Mouse (Mus musculus) CH12.LX (cell line): ENCODE data around the gene Slc45a3. TPM values are rescaled to one million over a fixed set of nuclear protein-coding genes. Genes with fewer than 3 reads are reported as not detected.

Source experiments
- DNase-seq: peaks from one replicate; pipeline ENCODE4 v3.0.0-alpha.2; 2013; ENCODE audit errors: extremely low read depth
- H3K27ac ChIP-seq: 2 replicates; pipeline ENCODE4 v1.5.1; 2012; ENCODE audit warnings: low read depth, mild to moderate bottlenecking, control low read depth, moderate library complexity; ENCODE audit not compliant: insufficient read depth
- H3K27me3 ChIP-seq: replicated peaks from 2 replicates; pipeline ENCODE3; 2012; ENCODE audit warnings: inconsistent platforms
- H3K36me3 ChIP-seq, 2 experiments: replicated peaks in 1 of 2; 2 replicates each; pipeline versions ENCODE3 to v1.6.1; 2012; ENCODE audit warnings: inconsistent platforms in 1 of 2, low read length in 1 of 2, mild to moderate bottlenecking in 1 of 2, mixed read lengths in 1 of 2, moderate library complexity in 1 of 2; ENCODE audit not compliant: control insufficient read depth in 1 of 2, insufficient read depth in 1 of 2
- H3K4me1 ChIP-seq, 2 experiments: 2 replicates each; pipeline ENCODE4 v1.6.1; 2012; ENCODE audit warnings: inconsistent platforms in 1 of 2, moderate library complexity in 1 of 2; ENCODE audit not compliant: insufficient read depth in 2 of 2, control insufficient read depth in 1 of 2
- H3K4me2 ChIP-seq: 2 replicates; pipeline ENCODE4 v1.6.1; 2012; ENCODE audit warnings: low read depth, mild to moderate bottlenecking, control low read depth; ENCODE audit not compliant: poor library complexity, insufficient read depth, severe bottlenecking
- H3K4me3 ChIP-seq, 3 experiments: fragments of 150-350 bp in 1 of 3; sonication (generic) in 1 of 3; replicated peaks in 1 of 3; 2 replicates each; pipeline versions ENCODE3 to v1.5.1; 2011 to 2012; ENCODE audit warnings: low read depth in 2 of 3, low read length in 2 of 3, mild to moderate bottlenecking in 2 of 3, moderate library complexity in 2 of 3, control low read depth in 1 of 3, improper control_type of control experiment in 1 of 3, inconsistent platforms in 1 of 3, mixed read lengths in 1 of 3; ENCODE audit not compliant: poor library complexity in 1 of 3
- H3K79me2 ChIP-seq: replicated peaks from 2 replicates; pipeline ENCODE4 v1.6.1; 2012; ENCODE audit warnings: mild to moderate bottlenecking, moderate library complexity; ENCODE audit not compliant: control insufficient read depth, poor library complexity, insufficient read depth, severe bottlenecking; ENCODE audit errors: extremely low read depth
- H3K9ac ChIP-seq: 2 replicates; pipeline ENCODE4 v1.6.1; 2012; ENCODE audit warnings: low read depth, mild to moderate bottlenecking, control low read depth, moderate library complexity; ENCODE audit not compliant: insufficient read depth
- H3K9me3 ChIP-seq: replicated peaks from 2 replicates; pipeline ENCODE3; 2012; ENCODE audit warnings: low read length, inconsistent platforms, mixed read lengths
- BHLHE40 ChIP-seq: IDR thresholded peaks from 2 replicates; pipeline ENCODE4 v1.6.1; 2011; ENCODE audit warnings: mild to moderate bottlenecking, low read depth, low read length, improper control_type of control experiment
- GABPA ChIP-seq: IDR thresholded peaks from 2 replicates; pipeline ENCODE4 v1.6.1; 2012; ENCODE audit warnings: low read depth, low read length, improper control_type of control experiment, inconsistent platforms; ENCODE audit not compliant: insufficient replicate concordance
- HCFC1 ChIP-seq: IDR thresholded peaks from 2 replicates; pipeline ENCODE4 v1.6.1; 2012; ENCODE audit warnings: low read depth, mild to moderate bottlenecking, inconsistent platforms, low read length, improper control_type of control experiment
- JUN ChIP-seq: IDR thresholded peaks from 2 replicates; pipeline ENCODE4 v1.6.1; 2011; ENCODE audit warnings: low read depth, mild to moderate bottlenecking, low read length, improper control_type of control experiment, moderate library complexity; ENCODE audit not compliant: insufficient read depth
- JUND ChIP-seq: conservative IDR thresholded peaks from 2 replicates; pipeline ENCODE4 v1.6.1; 2011; ENCODE audit warnings: low read depth, low read length, improper control_type of control experiment
- KAT2A ChIP-seq: IDR thresholded peaks from 2 replicates; pipeline ENCODE4 v1.6.1; 2012; ENCODE audit warnings: low read length, improper control_type of control experiment, inconsistent platforms; ENCODE audit not compliant: insufficient replicate concordance
- MAFK ChIP-seq: IDR thresholded peaks from 2 replicates; pipeline ENCODE4 v1.6.1; 2011; ENCODE audit warnings: low read length, improper control_type of control experiment; ENCODE audit not compliant: insufficient replicate concordance
- MAX ChIP-seq: IDR thresholded peaks from 2 replicates; pipeline ENCODE4 v1.6.1; 2011; ENCODE audit warnings: low read length, improper control_type of control experiment
- NELFE ChIP-seq: IDR thresholded peaks from 2 replicates; pipeline ENCODE4 v1.6.1; 2011; ENCODE audit warnings: low read depth, low read length, improper control_type of control experiment
- NRF1 ChIP-seq: IDR thresholded peaks from 2 replicates; pipeline ENCODE4 v1.6.1; 2014; ENCODE audit warnings: low read depth, mild to moderate bottlenecking, inconsistent platforms, low read length, improper control_type of control experiment, moderate library complexity
- POLR2A ChIP-seq: IDR thresholded peaks from 2 replicates; pipeline ENCODE4 v1.6.1; 2011; ENCODE audit warnings: low read depth, mild to moderate bottlenecking, improper control_type of control experiment, low read length
- SIN3A ChIP-seq: IDR thresholded peaks from 2 replicates; pipeline ENCODE4 v1.6.1; 2012; ENCODE audit warnings: low read length, improper control_type of control experiment, inconsistent platforms
- SMC3 ChIP-seq: IDR thresholded peaks from 2 replicates; pipeline ENCODE4 v1.6.1; 2011; ENCODE audit warnings: low read depth, low read length, improper control_type of control experiment
- TBP ChIP-seq: conservative IDR thresholded peaks from 2 replicates; pipeline ENCODE4 v1.6.1; 2011; ENCODE audit warnings: low read depth, low read length, improper control_type of control experiment
- USF1 ChIP-seq: IDR thresholded peaks from 2 replicates; pipeline ENCODE4 v1.6.1; 2014; ENCODE audit warnings: low read depth, mild to moderate bottlenecking, inconsistent platforms, low read length, improper control_type of control experiment
- USF2 ChIP-seq: conservative IDR thresholded peaks from 2 replicates; pipeline ENCODE4 v1.6.1; 2011; ENCODE audit warnings: low read depth, low read length, improper control_type of control experiment
- dilution Hi-C: fragments of 300-500 bp; cut with MboI; formaldehyde crosslinking; loops from 2 replicates; pipeline ENCODE4 v1.14.3; 2020; ENCODE audit warnings: low sequenced_read_pairs; ENCODE audit not compliant: extremely low pct_unique_long_range_greater_than_20kb, extremely low pct_ligation_motif_present
- in situ Hi-C: fragments of 300-500 bp; cut with MboI; formaldehyde crosslinking; loops from 3 replicates; pipeline ENCODE4 v1.14.3; 2019; ENCODE audit warnings: low sequenced_read_pairs, low pct_ligation_motif_present, low pct_unique_long_range_greater_than_20kb, mixed read lengths
- polyA plus RNA-seq: library from polyadenylated mRNA; unstranded; fragments of >175 nt; gene quantifications from 2 replicates; pipeline ENCODE4 v1.2.1, GENCODE M21; 2012; ENCODE audit warnings: low read depth; ENCODE audit not compliant: insufficient read length
- total RNA-seq, 2 experiments: library from RNA; depleted of rRNA; stranded (reverse); fragments of 300-350 nt in 1 of 2; fragments of >200 nt in 1 of 2; gene quantifications; 2 replicates each; pipeline ENCODE4 v1.2.3; 2012 to 2014

Gene Slc45a3
- total RNA-seq (2012; rRNA removed) (0.47 and 0.55 TPM in 2 replicates), total RNA-seq (2014; rRNA removed) (0.11 and 0.16 TPM in 2 replicates), polyA plus RNA-seq (0.15 and 0.20 TPM in 2 replicates)

GRCm38 (mm10) chr1:131962606-131963084 is at the start of gene Slc45a3:
Gene Slc45a3 (plus strand): TSS chr1:131962967.
- Histone ChIP-seq H3K27ac (no peak within 1 kb of the TSS), H3K4me1 (peaks cover 4 to 7% of the 10 kb centered on the region in 2 experiments; a peak in 3 of 4 replicates)

GRCm38 (mm10) chr1:131917634-131918033 is 45.1 kb upstream of the Slc45a3 start:
- peak; percentile 45 for TF ChIP-seq BHLHE40
- TF ChIP-seq HCFC1: no peak
- no peak for TF ChIP-seq JUN
- TF ChIP-seq SMC3: no peak
- TF ChIP-seq MAX: no peak
- no peak for TF ChIP-seq TBP
- no peak for DNase-seq
- Histone ChIP-seq H3K79me2 (peaks cover 80% of the 10 kb centered on the region), H3K4me2 (peak overlapping the region; percentile 55), H3K9me3 (no peaks in the 10 kb centered on the region), H3K4me3 (no peak overlapping the region), H3K4me1 (peaks cover 6 to 50% of the 10 kb centered on the region in 2 experiments), H3K27ac (peak overlapping the region; percentile 13; the same call in 1 of the 2 replicates), H3K36me3 (peaks cover 20 to 59% of the 10 kb centered on the region in 2 experiments), H3K27me3 (no peaks in the 10 kb centered on the region), H3K9ac (peak overlapping the region; percentile 12)
- dilution Hi-C loops (no loop called here), in situ Hi-C loops (no loop called here)

More at GRCm38 (mm10) chr1:131962606-131963084, at the start of gene Slc45a3:
- dilution Hi-C loops: no loop called here
- Histone ChIP-seq H3K27me3 (peaks cover 79% of the 10 kb centered on the region), H3K79me2 (no peaks in the 10 kb centered on the region), H3K9me3 (no peaks in the 10 kb centered on the region), H3K36me3 (no peaks in the 10 kb centered on the region), H3K4me3 (peak within 1 kb of the TSS in 2 of 3 experiments; percentile 47 to 72), H3K4me2 (peak within 1 kb of the TSS; percentile 83), H3K9ac (peak within 1 kb of the TSS; percentile 27)
- in situ Hi-C loops: no loop called here
- no peak for DNase-seq
- TF ChIP-seq NELFE (no peak), SMC3 (no peak), JUND (no peak), SIN3A (peak; percentile 43; the same call in 1 of the 2 replicates), MAFK (no peak), KAT2A (no peak), USF1 (no peak), POLR2A (no peak), NRF1 (peak; percentile 68), USF2 (no peak), GABPA (no peak)
